Mouse (Mus musculus): ENCODE data around the gene Dusp18.

DNA sequence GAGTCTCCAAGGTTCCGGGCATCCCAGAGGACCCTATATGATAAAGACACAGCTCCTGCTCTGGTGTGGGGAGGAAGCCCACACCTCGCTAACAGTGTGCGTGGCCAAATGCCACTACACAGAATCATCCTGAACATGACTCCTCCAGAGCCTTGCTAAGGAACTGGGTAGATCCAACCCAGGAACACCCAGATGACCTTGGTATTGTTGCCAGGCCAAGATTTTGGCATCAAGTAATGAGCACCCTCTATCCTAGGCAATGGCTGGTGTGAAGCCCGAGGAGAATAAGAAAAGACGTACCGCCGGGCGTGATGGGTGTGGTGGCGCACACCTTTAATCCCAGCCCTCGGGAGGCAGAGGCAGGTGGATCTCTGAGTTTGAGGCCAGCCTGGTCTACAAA, 42.0 kb upstream of the Dusp18 start:
- TF ChIP-seq CTCF (IDR thresholded peaks at IDR 0.05; ENCODE audit: control insufficient read depth, insufficient read depth, insufficient read length) (no peak), MAX (IDR thresholded peaks at IDR 0.05) (no peak), MYOG (IDR thresholded peaks at IDR 0.05; ENCODE audit: control insufficient read depth, extremely low read depth, insufficient read length) (no peak), USF1 (IDR thresholded peaks at IDR 0.05; ENCODE audit: low read depth) (no peak)
